Mouse (Mus musculus) cerebellum, postnatal 14 days (tissue): ENCODE results near the gene Eno4.

Source experiments
- DNase-seq, 2 experiments: peaks; one replicate each; pipeline ENCODE4 v3.0.0; 2021; ENCODE audit warnings: mixed read lengths in 2 of 2

Gene Eno4

DNA sequence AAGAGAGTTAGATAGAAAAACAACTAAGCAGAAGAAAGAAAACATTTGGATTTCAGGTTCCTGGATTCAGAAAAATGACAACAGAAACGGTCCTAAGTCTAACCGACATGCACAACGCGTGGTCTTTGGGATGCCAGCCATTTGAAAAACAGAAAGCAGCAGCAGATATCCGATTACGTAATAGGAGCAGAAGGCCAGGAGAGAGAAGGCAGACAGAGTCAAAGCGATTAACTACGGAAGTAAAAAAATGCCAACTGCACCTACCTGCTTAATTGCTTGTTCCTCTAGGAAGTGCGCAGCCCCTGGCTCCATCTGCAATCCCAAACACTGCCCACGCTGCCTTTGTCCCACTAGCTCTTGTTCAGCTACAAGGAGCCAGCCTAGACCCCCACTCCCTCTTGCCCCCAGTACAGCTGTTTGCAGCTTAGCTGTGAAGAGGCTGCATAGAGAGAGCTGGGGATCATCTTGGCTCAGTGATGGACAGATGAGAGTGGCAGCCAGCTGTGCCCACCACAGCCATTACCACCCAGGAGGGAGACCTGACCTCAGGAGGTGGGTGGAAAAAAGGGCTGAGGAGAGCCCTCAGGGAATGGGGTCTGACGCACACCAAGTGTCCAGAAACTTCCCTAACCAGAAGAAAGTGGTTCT, 32.1 kb downstream of the Eno4 start:
- DNase-seq: no peak

DNA sequence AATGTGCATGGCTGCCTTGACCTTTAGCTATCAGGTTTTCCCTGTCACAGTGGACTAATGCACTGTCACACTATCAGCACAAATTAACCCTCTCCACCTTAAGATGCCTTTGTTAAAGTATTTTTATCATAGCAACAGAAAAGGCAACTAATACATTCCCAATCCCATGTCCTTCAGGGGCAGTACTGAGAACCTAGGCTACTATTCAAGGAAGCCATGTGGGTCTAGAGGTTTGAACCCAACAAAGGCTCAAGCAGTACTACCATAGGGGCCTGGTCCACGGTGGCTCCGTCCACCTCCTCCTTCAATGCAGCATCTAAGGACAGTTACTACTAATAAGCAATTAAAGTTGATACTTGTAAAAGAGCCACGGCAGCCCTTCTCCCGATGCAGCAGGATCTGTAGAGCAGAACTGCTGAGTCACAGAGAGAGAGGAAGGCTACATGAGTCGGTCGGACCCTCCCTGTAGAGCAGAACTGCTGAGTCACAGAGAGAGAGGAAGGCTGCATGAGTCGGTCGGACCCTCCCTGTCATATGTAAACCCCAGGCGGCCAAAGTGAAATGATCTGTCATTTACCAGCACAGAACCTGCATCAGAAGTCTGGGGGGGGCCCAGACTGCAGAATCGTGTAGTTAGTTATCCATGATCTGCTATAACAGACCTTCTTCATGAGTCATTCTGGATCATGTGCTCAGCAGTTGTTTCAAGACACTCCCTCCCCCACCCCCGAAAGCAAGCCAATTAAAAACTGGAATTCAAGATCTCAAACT, 35.4 kb downstream of the Eno4 start:
- DNase-seq: no peak

DNA sequence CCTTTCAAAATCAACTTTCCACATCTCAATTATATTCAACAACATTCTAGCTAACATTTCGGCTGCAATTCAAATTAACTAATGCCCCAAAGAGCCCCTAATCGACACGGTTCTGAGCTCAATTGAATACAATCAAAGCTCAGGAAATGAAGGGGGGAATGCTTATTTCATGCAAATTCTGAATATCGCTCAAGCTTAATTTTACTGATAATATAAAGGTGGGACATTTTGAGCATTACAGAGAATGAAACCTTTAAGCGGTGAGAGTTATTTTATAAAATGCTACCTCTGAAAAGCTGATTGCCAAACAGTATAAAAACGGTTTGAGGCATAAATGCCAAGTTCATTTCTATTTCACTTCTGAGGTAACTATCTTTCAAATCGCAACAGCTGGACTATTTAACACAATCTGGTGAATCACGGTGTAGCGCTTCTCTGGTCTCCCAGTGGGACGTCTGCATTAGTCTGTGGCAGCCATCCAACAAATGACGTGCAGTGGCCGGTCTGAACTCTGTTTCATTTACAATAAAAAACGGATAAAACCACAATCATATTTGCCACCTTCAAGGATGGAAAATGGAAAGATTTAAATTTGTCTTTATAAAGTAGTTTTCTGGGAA, 36.3 kb downstream of the Eno4 start:
- DNase-seq: peak; percentile 70 to 74

DNA sequence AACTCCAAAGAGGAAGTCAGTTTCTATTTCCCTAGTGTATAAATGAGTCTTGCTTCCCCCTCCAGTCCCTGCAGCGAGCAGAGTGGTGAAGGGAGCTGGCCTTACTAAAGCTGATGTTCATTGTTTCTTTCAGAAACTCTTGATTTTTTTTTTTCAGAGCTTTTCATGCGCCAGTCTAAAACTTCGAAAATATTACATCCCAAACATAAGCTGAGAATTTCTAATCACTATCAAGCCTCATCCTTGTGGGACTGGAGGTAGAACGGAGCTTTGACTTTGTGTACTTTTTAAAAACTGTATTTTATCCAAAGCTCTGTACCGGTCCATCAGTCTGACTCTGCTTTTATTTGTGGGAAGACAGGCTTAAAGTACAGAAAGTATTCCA, 36.8 kb downstream of the Eno4 start:
- no peak for DNase-seq

DNA sequence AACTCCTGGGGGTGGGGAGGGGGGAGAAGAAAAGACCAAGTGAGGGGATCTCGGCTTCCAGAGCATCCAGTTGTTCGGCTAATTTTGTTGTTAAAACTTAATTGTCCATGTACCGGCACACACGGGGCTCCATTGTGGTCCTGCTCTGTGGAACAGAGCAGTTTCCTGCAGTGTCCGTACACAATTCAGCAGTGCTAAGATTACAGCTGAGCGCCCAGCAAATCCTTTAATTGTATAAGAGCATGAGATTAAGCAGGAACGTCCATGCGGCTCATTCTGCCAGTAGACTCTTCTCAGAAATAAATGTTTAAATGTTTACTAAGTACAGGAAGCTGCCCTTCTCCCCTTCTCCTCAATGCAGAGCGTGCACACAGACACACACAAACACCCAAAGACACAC, 38.3 kb downstream of the Eno4 start:
- DNase-seq: no peak

GRCm38 (mm10) chr19:59002827-59003226, 59.6 kb downstream of the Eno4 start:
- no peak for DNase-seq

- DNase-seq: peak in 1 of 2 experiments; percentile 4
Observed at GRCm38 (mm10) chr19:59006577-59007340, 63.5 kb downstream of the Eno4 start.

DNA sequence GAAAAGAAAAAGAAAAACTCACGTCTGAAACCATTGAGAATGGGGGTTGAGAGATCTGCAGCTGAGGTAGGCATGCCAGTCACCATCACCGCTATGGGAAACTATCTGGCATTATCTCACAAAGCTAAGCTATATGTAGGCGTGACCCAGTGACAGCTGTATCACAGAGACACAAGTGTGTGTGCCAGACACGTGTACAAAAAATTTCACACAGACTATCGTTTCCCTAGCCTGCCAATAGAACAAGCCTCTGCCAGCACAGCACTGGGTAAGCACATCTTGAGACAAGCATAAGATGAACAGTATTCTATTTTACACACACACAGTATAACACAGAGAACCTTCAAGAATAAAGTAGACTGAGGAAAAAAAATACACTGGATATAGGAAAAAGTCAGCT, 67.6 kb downstream of the Eno4 start:
- DNase-seq: no peak
